Mouse (Mus musculus): Measurements from ENCODE around the gene Sdk2. TPM values are rescaled to one million over a fixed set of nuclear protein-coding genes. Genes with fewer than 3 reads are reported as not detected.

Sdk2 gene
- total RNA-seq, 4 experiments from 2014 or later = 0.65 to 2.1 (median 1.3) TPM

GRCm38 (mm10) chr11:113791357-113792215 is 275.3 kb downstream of the Sdk2 start:
- DNase-seq (ENCODE audit: low spot score) = no peak

GRCm38 (mm10) chr11:113789101-113789500 is 277.7 kb downstream of the Sdk2 start:
- DNase-seq (ENCODE audit: low spot score) = no peak

- peak; percentile 69 for DNase-seq (ENCODE audit: low spot score)
Measured at GRCm38 (mm10) chr11:113788183-113788789, 278.6 kb downstream of the Sdk2 start.

- DNase-seq (ENCODE audit: low spot score) = no peak
Measured at GRCm38 (mm10) chr11:113787432-113788182, 279.2 kb downstream of the Sdk2 start.

GRCm38 (mm10) chr11:113787009-113787408 is 279.8 kb downstream of the Sdk2 start:
- DNase-seq (ENCODE audit: low spot score) = no peak

- DNase-seq (ENCODE audit: low spot score) = no peak
Measured at GRCm38 (mm10) chr11:113786395-113786794, 280.5 kb downstream of the Sdk2 start.

GRCm38 (mm10) chr11:113785406-113786171 is 281.3 kb downstream of the Sdk2 start:
- DNase-seq (ENCODE audit: low spot score) = peak; percentile 58

GRCm38 (mm10) chr11:113784656-113785396 is 282.0 kb downstream of the Sdk2 start:
- DNase-seq (ENCODE audit: low spot score) = no peak

GRCm38 (mm10) chr11:113782496-113782895 is 284.4 kb downstream of the Sdk2 start:
- no peak for DNase-seq (ENCODE audit: low spot score)

- no peak for DNase-seq (ENCODE audit: low spot score)
Measured at GRCm38 (mm10) chr11:113782006-113782405, 284.8 kb downstream of the Sdk2 start.

- DNase-seq (ENCODE audit: low spot score) = no peak
Measured at GRCm38 (mm10) chr11:113779680-113780041, 287.2 kb downstream of the Sdk2 start.

GRCm38 (mm10) chr11:113778733-113779679 is 287.8 kb downstream of the Sdk2 start:
- DNase-seq (ENCODE audit: low spot score) = peak; percentile 50

GRCm38 (mm10) chr11:113777878-113778464 is 288.9 kb downstream of the Sdk2 start:
- DNase-seq (ENCODE audit: low spot score) = no peak

- DNase-seq (ENCODE audit: low spot score) = no peak
Measured at GRCm38 (mm10) chr11:113776851-113777511, 289.9 kb downstream of the Sdk2 start.

GRCm38 (mm10) chr11:113774773-113775172 is 292.1 kb downstream of the Sdk2 start:
- no peak for DNase-seq (ENCODE audit: low spot score)

- no peak for DNase-seq (ENCODE audit: low spot score)
Measured at GRCm38 (mm10) chr11:113773191-113773590, 293.7 kb downstream of the Sdk2 start.

- DNase-seq (ENCODE audit: low spot score) = no peak
Measured at GRCm38 (mm10) chr11:113771187-113771586, 295.7 kb downstream of the Sdk2 start.

GRCm38 (mm10) chr11:113768356-113768755 is 298.5 kb downstream of the Sdk2 start:
- DNase-seq (ENCODE audit: low spot score) = no peak

GRCm38 (mm10) chr11:113767285-113767684 is 299.6 kb downstream of the Sdk2 start:
- DNase-seq (ENCODE audit: low spot score) = no peak

Measured in heart, adult 8-10 months (tissue).